Mouse (Mus musculus): Measurements from ENCODE around the gene Pex10.

DNA sequence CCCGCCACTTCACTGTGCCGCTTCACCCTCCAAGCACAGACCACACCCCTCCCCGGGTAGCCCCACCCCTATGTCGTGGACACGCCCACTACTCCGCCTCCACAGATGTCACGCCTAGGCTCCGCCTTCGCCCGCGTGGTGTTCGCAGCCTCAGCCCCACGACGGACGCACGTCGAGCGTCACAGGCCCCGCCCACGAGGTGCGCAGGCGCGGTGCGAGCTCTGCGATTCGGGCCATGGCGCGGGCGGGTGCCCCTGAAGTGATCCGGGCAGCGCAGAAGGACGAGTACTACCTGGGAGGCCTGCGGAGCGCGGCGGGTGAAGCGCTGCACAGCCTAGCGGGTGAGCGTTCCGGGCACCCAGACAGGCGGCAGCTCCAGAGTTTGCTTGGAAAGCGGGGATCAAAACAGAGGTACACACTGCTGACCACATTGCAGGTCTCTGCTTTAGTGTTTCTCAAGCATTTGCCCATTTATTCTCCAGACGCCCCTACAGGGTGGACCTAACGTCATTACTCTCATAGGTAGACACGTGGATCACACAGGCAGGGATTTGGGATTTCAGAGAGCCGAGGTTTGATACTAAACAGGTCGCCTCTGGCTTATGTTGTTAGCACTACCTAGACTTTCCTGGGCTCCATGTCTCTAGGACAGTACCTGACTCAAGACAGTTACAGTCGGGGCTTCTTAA lies at the start of gene Pex10:
- TF ChIP-seq USF1 (IDR thresholded peaks at IDR 0.05; ENCODE audit: low read depth, low read length): no peak
- TF ChIP-seq RCOR1 (conservative IDR thresholded peaks at IDR 0.05; ENCODE audit: low read depth, low read length): no peak
- no peak for TF ChIP-seq EP300 (IDR thresholded peaks at IDR 0.05; ENCODE audit: low read length)
- no peak for TF ChIP-seq CTCF (conservative IDR thresholded peaks at IDR 0.05 in 1 of 2, IDR thresholded peaks at IDR 0.05 in 1 of 2; ENCODE audit: low read depth in 2 of 2, low read length in 2 of 2)
- TF ChIP-seq POLR2A (IDR thresholded peaks at IDR 0.05; ENCODE audit: low read depth, low read length): peak; percentile 86
- no peak for TF ChIP-seq E2F4 (IDR thresholded peaks at IDR 0.05; ENCODE audit: insufficient replicate concordance, low read depth, low read length)
- no peak for TF ChIP-seq TBP (conservative IDR thresholded peaks at IDR 0.05; ENCODE audit: low read depth, low read length)
- TF ChIP-seq MAFK (IDR thresholded peaks at IDR 0.05; ENCODE audit: insufficient replicate concordance, low read length): no peak
- no peak; the same call in 1 of the 2 replicates for TF ChIP-seq MAZ (IDR thresholded peaks at IDR 0.05; ENCODE audit: low read depth, low read length)
- TF ChIP-seq HCFC1 (IDR thresholded peaks at IDR 0.05; ENCODE audit: low read depth, low read length): peak; percentile 61
- TF ChIP-seq MAX (IDR thresholded peaks at IDR 0.05; ENCODE audit: low read length): peak; percentile 57; the same call in 1 of the 2 replicates
